Mouse (Mus musculus) liver, postnatal 0 days (tissue): ENCODE measurements around the gene Ephx4.

Experiments used
- CTCF ChIP-seq: sonication (generic); IDR thresholded peaks from 2 replicates; pipeline ENCODE4 v1.5.1; 2016; ENCODE audit warnings: antibody characterized with exemption, low read depth
- EP300 ChIP-seq: IDR thresholded peaks from 2 replicates; pipeline ENCODE4 v1.6.1; 2016; ENCODE audit warnings: antibody characterized with exemption, low read depth, mild to moderate bottlenecking

GRCm38 (mm10) chr5:107415098-107415497 is 12.6 kb downstream of the Ephx4 start:
- TF ChIP-seq CTCF (no peak), EP300 (no peak)
